Mouse (Mus musculus) embryonic facial prominence, embryonic 14.5 days (tissue): ENCODE data around the gene Psmb6. TPM values are rescaled to one million over a fixed set of nuclear protein-coding genes. Genes with fewer than 3 reads are reported as not detected.

Source experiments
- ATAC-seq: fragments of 200-750 bp; cut with Nextera tagmentation; 2 replicates; pipeline ENCODE4 v1.8.0; 2017; ENCODE audit warnings: low read depth, moderate number of reproducible peaks, moderate TSS enrichment
- DNase-seq: peaks from one replicate; pipeline ENCODE4 v3.0.0-alpha.2; 2015; ENCODE audit warnings: low spot score
- H3K27ac ChIP-seq: fragments of 300-500 bp; sonication (generic); replicated peaks from 2 replicates; pipeline ENCODE4 v1.5.1; 2014; ENCODE audit warnings: low read depth, mild to moderate bottlenecking, low read length, moderate library complexity
- H3K27me3 ChIP-seq: fragments of 300-500 bp; sonication (generic); replicated peaks from 2 replicates; pipeline ENCODE4 v1.6.1; 2014; ENCODE audit warnings: low read length; ENCODE audit not compliant: control insufficient read depth, insufficient read depth
- H3K36me3 ChIP-seq: fragments of 300-500 bp; sonication (generic); 2 replicates; pipeline ENCODE4 v1.6.1; 2014; ENCODE audit warnings: low read length, mixed read lengths; ENCODE audit not compliant: control insufficient read depth, insufficient read depth
- H3K4me1 ChIP-seq: fragments of 300-500 bp; sonication (generic); 2 replicates; pipeline ENCODE4 v1.6.1; 2014; ENCODE audit warnings: antibody characterized with exemption, low read length; ENCODE audit not compliant: control insufficient read depth, insufficient read depth
- H3K4me2 ChIP-seq: fragments of 300-500 bp; sonication (generic); 2 replicates; pipeline ENCODE4 v1.6.1; 2014; ENCODE audit warnings: low read depth, mild to moderate bottlenecking, low read length, moderate library complexity, mixed read lengths
- H3K4me3 ChIP-seq: fragments of 300-500 bp; sonication (generic); 2 replicates; pipeline ENCODE4 v1.5.1; 2014; ENCODE audit warnings: low read depth, mild to moderate bottlenecking, low read length
- H3K9ac ChIP-seq: fragments of 300-500 bp; sonication (generic); 2 replicates; pipeline ENCODE4 v1.6.1; 2014; ENCODE audit warnings: low read depth, mild to moderate bottlenecking, low read length, moderate library complexity, mixed read lengths
- H3K9me3 ChIP-seq: fragments of 300-500 bp; sonication (generic); 2 replicates; pipeline ENCODE4 v1.6.1; 2016; ENCODE audit warnings: low read length; ENCODE audit not compliant: control insufficient read depth
- WGBS: fragments of 180-500 bp; shearing (Covaris S2); extraction: QIAGEN DNeasy Blood & Tissue Kit; methylation state at CpG from one replicate; pipeline ENCODE4 v1.1.7; 2014; 5-methylcytosine and 5-hydroxymethylcytosine counted together
- polyA plus RNA-seq: library from polyadenylated mRNA; unstranded; fragments of >200 nt; fragmentation: Nextera tagmentation; extraction: Ambion mirVana; gene quantifications from 2 replicates; pipeline ENCODE4 v1.2.1, GENCODE M21; 2014

The Psmb6 gene
- 706 and 727 TPM in 2 replicates for polyA plus RNA-seq

DNA sequence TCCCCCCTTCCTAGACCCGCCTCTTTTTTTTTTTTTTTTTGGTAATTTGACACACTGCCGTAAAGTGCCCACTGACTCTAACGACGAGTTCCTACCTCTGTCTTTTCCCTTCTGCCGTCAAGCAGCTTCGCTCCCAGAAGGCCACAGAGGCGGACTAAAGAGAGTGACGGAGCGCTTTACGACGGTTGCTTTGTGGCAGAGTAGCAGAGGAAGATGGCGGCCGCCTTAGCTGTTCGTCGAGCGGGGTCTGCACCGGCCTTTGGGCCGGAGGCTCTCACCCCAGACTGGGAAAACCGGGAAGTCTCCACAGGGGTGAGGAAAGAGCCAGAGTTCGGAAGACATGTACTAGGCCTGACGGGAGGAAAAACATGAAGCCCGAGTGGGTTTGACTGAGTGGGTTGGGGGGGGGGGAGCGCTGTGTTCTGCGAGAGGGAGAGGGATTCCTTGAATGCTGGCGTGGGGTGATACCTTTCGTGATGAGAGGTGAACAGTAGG lies at the start of gene Psmb6:
TSS of gene Psmb6 (plus strand) at position 184 of the 495 bp plus-strand sequence.
- H3K4me2 ChIP-seq: peak within 1 kb of the TSS; percentile 79
- WGBS: under 1% methylated on average over 24 of the region's 26 CpGs
- no peaks in the 10 kb centered on the region for H3K9me3 ChIP-seq
- ATAC-seq: peak; percentile 96
- peak within 1 kb of the TSS; percentile 71 for H3K4me3 ChIP-seq
- H3K27me3 ChIP-seq: no peaks in the 10 kb centered on the region
- H3K9ac ChIP-seq: peak within 1 kb of the TSS; percentile 78
- peak; percentile 99 for DNase-seq
- H3K4me1 ChIP-seq: peaks cover 8% of the 10 kb centered on the region
- H3K36me3 ChIP-seq: peaks cover 35% of the 10 kb centered on the region
- H3K27ac ChIP-seq: peak within 1 kb of the TSS; percentile 36; the same call in 1 of the 2 replicates

DNA sequence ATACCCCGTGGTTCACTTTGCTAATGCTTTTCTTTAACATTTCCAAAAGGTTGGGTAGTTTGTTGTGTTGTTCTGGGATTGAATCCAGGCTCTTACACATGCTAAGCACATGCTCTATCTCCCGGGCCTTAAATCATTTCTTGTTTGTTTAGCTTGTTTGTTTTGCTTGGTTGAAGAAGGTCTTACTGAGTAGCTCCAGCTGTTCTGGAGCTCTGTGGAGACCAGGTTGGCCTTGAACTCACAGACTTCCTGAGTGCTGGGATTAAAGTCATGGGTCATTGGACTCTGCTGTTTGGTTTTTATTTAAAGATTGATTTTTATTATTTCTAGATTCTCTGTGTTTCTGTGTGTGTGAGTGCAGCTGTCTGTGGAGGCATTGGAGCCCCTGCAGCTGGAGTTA lies 39.7 kb upstream of the Psmb6 start:
- WGBS: 49% methylated on average over 2 of the region's 2 CpGs

DNA sequence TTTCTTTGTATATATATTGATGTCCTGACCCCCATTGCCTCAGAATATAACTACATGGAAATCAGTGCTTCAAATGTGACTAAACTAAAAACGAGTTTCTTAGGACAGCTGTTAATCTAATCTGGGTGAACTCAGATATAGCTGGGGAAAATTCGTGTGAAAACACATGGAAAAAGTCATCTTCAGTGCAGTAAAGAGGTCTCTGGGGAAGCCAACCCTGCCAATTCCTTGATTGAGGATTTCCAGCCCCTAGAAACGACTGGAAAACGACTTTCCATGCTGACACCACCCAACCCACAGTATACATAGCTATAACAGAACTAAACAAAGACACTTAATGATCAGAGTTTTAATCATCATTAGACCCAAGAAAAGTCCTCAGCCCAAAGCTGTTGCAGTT lies 37.4 kb upstream of the Psmb6 start:
- Histone ChIP-seq H3K4me2 (no peak overlapping the region), H3K27ac (no peak overlapping the region), H3K4me3 (no peak overlapping the region), H3K9ac (no peak overlapping the region), H3K36me3 (no peaks in the 10 kb centered on the region), H3K4me1 (no peaks in the 10 kb centered on the region), H3K27me3 (no peaks in the 10 kb centered on the region), H3K9me3 (peaks cover 4% of the 10 kb centered on the region; the same call in 1 of the 2 replicates)
- DNase-seq (peak; percentile 10), ATAC-seq (no peak)
- WGBS: 30% methylated on average over 4 of the region's 4 CpGs

More for the DNA sequence above, 39.7 kb upstream of the Psmb6 start:
- no peak overlapping the region for H3K27ac ChIP-seq
- no peaks in the 10 kb centered on the region for H3K27me3 ChIP-seq
- no peak overlapping the region for H3K9ac ChIP-seq
- no peaks in the 10 kb centered on the region for H3K4me1 ChIP-seq
- DNase-seq (no peak), ATAC-seq (no peak)
- H3K9me3 ChIP-seq: no peaks in the 10 kb centered on the region
- H3K4me3 ChIP-seq: no peak overlapping the region
- no peak overlapping the region for H3K4me2 ChIP-seq
- no peaks in the 10 kb centered on the region for H3K36me3 ChIP-seq

DNA sequence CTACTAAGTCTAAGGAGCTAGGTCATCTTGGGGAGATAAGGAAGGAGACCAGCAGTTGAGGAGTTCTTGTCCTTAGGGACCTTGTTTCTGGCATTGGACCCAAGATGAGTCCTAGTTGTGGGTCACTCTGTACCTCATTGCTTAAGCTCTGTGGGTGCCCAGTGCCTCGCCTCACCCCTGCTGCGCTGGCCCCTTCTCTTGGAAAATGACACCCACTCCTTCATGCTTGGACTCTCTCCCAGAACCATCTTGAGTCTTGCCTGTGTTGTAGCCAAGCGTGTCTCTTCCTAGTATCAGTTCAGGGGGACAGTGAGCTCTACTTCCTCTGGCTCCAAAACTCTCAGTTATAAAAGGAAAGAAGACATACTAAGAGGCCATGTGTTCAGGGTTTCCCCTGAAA lies 36.0 kb upstream of the Psmb6 start:
- Histone ChIP-seq H3K27ac (no peak overlapping the region), H3K4me2 (no peak overlapping the region), H3K9me3 (peaks cover 4% of the 10 kb centered on the region; the same call in 1 of the 2 replicates), H3K4me3 (no peak overlapping the region), H3K36me3 (no peaks in the 10 kb centered on the region), H3K4me1 (no peaks in the 10 kb centered on the region), H3K27me3 (no peaks in the 10 kb centered on the region), H3K9ac (no peak overlapping the region)
- ATAC-seq (no peak), DNase-seq (no peak)
- 86% methylated on average over 3 of the region's 3 CpGs for WGBS

DNA sequence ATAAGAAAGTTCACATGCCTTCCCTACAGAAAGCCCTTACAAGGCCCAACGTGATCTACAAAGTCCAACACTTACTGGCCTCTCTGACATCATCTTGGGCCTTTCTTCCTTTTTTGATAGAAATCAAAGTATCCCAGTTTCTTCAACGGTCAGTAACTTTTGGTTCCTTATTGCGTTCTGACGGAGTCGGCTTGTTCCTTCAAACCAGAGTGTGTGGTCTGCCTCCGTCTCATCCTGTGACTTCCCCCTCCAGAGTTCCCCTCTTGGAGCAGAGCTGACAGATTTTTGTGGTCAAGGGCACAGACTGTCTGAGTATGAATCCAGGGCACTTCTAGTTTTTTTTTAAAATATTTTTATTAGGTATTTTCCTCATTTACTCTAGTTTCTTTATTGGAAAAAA lies 35.5 kb upstream of the Psmb6 start:
- Histone ChIP-seq H3K4me3 (no peak overlapping the region), H3K4me1 (no peaks in the 10 kb centered on the region), H3K9ac (no peak overlapping the region), H3K27ac (no peak overlapping the region), H3K27me3 (no peaks in the 10 kb centered on the region), H3K36me3 (no peaks in the 10 kb centered on the region), H3K4me2 (no peak overlapping the region), H3K9me3 (peaks cover 4% of the 10 kb centered on the region; the same call in 1 of the 2 replicates)
- 78% methylated on average over 6 of the region's 6 CpGs for WGBS
- peak; percentile 6 for DNase-seq
- no peak for ATAC-seq

DNA sequence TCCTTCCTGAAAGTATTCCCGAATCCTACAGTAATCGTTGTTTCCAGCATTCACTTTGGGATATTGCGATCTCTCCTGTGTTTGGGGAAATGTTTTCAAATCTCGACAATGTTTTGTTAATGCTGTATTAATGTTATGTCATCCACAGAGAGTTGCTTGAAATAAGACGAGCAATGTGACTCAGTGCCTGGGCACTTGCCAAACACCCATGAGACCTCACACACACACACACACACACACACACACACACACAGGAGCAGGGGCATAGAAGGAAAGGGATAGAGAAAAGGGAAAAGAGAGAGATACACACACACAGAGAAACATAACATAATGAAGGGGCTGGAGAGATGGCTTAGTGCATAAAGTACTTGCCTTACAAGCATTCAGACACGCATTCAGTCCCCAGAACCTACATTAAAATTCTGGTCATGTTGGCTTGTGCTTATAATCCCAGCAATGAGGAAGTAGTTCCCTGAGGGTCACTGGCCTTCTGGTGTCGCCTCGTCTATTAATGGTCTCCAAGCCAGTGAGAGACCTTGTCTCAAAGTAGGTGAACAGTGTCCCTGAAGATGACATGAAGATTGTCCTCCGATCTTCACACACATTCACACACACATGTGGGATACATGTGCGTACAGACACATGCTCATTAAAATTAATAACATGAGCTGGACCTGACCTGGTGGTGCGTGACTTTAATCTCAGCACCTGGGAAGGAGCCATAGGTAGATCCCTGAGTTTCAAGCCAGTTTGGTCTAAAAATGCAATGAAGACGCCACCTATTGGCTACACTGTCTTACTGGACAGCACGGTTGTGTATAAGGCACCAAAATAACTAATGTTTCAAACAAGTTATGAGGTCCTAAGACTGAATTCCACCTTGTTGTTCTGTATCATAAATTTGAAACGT lies 25.3 kb upstream of the Psmb6 start:
- no peak overlapping the region for H3K4me3 ChIP-seq
- H3K4me1 ChIP-seq: no peaks in the 10 kb centered on the region
- H3K27ac ChIP-seq: no peak overlapping the region
- H3K4me2 ChIP-seq: no peak overlapping the region
- 69% methylated on average over 14 of the region's 14 CpGs for WGBS
- ATAC-seq (no peak), DNase-seq (peak; percentile 22)
- no peak overlapping the region for H3K9ac ChIP-seq
- H3K9me3 ChIP-seq: no peaks in the 10 kb centered on the region
- no peaks in the 10 kb centered on the region for H3K27me3 ChIP-seq
- H3K36me3 ChIP-seq: no peaks in the 10 kb centered on the region

DNA sequence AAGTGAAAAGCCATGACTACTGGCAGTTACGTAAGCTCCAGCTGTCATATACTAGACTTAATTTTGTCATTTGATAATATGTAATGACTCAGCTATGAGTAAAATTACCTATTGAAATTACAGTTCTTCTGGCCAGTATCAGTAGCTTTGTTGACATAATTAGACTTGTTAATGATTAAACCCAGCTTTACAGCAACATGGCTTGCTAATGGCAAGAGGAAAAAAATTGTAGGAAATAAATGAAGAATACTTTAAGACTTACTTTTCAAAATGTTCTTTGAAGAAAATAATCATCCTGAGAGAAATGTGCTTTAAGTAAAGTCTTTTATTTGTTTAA lies 24.7 kb upstream of the Psmb6 start:
- Histone ChIP-seq H3K36me3 (no peaks in the 10 kb centered on the region), H3K9ac (no peak overlapping the region), H3K27ac (no peak overlapping the region), H3K4me2 (no peak overlapping the region), H3K27me3 (no peaks in the 10 kb centered on the region), H3K4me3 (no peak overlapping the region), H3K9me3 (no peaks in the 10 kb centered on the region), H3K4me1 (no peaks in the 10 kb centered on the region)
- 92% methylated on average over 1 of the region's 1 CpGs for WGBS
- DNase-seq: no peak
- no peak for ATAC-seq

DNA sequence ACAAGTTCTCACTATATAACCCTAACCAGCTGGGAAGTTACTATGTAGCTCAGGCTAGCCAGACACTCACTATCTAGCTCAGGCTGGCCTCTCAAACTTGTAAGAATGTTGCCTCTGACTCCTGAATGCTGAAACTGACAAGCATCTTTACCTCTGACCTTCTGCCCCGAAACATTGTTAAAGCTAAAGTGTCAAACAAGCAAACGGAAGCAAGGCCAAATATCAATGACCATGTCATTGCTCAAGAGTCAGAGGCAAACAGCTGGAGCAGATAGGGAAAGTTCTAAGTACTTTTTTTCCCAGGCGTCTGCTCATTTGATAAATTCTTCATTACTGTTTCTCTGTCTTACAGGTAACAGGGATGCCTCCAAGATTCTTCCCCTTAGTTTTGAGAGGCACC lies 23.1 kb upstream of the Psmb6 start:
- ATAC-seq (no peak), DNase-seq (no peak)
- no peak overlapping the region for H3K9ac ChIP-seq
- no peak overlapping the region for H3K4me2 ChIP-seq
- no peak overlapping the region for H3K27ac ChIP-seq
- 68% methylated on average over 3 of the region's 3 CpGs for WGBS
- H3K4me1 ChIP-seq: no peaks in the 10 kb centered on the region
- no peak overlapping the region for H3K4me3 ChIP-seq
- no peaks in the 10 kb centered on the region for H3K27me3 ChIP-seq
- no peaks in the 10 kb centered on the region for H3K9me3 ChIP-seq
- no peaks in the 10 kb centered on the region for H3K36me3 ChIP-seq

DNA sequence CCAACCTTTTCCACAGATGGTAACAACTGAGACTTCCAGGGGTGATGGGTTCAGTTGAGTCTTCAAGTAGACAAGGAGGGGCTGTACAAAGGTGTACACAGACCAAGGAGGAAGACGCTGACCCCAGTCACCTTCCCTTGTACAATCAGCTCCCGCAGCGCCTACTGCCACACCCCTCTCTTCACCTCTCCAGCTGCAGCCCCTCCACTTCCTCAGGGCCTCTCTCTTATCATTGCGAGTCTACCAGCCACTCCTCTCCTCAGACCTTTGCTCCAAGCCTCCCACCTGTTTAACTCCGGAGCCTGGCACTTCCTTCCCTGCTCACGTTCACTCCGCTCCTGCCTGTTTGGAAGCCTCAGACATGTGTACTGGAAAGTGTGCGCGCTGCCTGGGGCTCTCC lies 20.2 kb upstream of the Psmb6 start, which contains the start of gene Tm4sf5:
TSS of gene Tm4sf5 (plus strand) at position 275 of the 400 bp plus-strand sequence.
- WGBS: 71% methylated on average over 9 of the region's 9 CpGs
- DNase-seq: no peak
- H3K4me2 ChIP-seq: no peak within 1 kb of the TSS
- no peaks in the 10 kb centered on the region for H3K27me3 ChIP-seq
- no peaks in the 10 kb centered on the region for H3K36me3 ChIP-seq
- no peak within 1 kb of the TSS for H3K9ac ChIP-seq
- no peaks in the 10 kb centered on the region for H3K9me3 ChIP-seq
- no peak within 1 kb of the TSS for H3K4me3 ChIP-seq
- H3K27ac ChIP-seq: no peak within 1 kb of the TSS
- no peak for ATAC-seq
- H3K4me1 ChIP-seq: no peaks in the 10 kb centered on the region
